Mouse (Mus musculus) kidney, adult 2 months (tissue): ENCODE results near the gene Calr4.

Experiments used
- CTCF ChIP-seq: fragments of 200-500 bp; conservative IDR thresholded peaks from 2 replicates; pipeline ENCODE4 v1.5.1; 2011; ENCODE audit warnings: low read depth, mild to moderate bottlenecking, control low read depth, low read length, moderate library complexity, mixed read lengths; ENCODE audit not compliant: insufficient read depth, insufficient read length
- POLR2A ChIP-seq: fragments of 200-500 bp; IDR thresholded peaks from one replicate; pipeline ENCODE4 v1.6.1; 2011; ENCODE audit warnings: low read depth, low read length, control low read depth

DNA sequence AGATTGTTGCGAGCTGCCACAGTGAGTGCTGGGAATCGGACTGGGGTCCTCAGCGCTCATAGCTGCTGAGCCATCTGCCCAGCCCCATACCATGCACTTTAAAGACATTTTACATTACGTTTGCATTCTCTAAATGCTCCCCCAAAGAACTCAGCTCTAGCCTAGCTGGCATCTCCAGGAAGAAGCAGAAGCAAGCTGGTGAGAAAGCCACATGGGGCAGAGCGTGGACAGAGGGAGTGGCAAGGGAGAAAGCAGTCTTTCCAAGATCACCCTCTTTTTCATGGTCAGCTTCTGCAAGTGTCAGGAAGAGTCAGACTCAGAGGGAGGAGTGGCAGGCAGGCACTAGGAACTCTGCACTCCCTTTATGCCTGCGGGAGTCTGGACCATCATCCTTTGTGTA lies 22.5 kb downstream of the Calr4 start:
- TF ChIP-seq CTCF = no peak
- no peak for TF ChIP-seq POLR2A
